Mouse (Mus musculus) myocyte (in vitro differentiated cells): Measurements from ENCODE around the gene Tnr. TPM values are rescaled to one million over a fixed set of nuclear protein-coding genes. Genes with fewer than 3 reads are reported as not detected.

ENCODE experiments used
- H3K27me3 ChIP-seq: one replicate; pipeline ENCODE4 v1.6.1; 2011; ENCODE audit not compliant: control insufficient read depth, insufficient read depth, insufficient read length
- H3K36me3 ChIP-seq: one replicate; pipeline ENCODE4 v1.6.1; 2011; ENCODE audit not compliant: control insufficient read depth, insufficient read depth
- H3K4me2 ChIP-seq: one replicate; pipeline ENCODE4 v1.6.1; 2011; ENCODE audit warnings: low read depth, control low read depth
- H3K4me3 ChIP-seq: one replicate; pipeline ENCODE4 v1.5.1; 2011; ENCODE audit warnings: mild to moderate bottlenecking, control low read depth, moderate library complexity
- H3K79me2 ChIP-seq: one replicate; pipeline ENCODE4 v1.6.1; 2011; ENCODE audit not compliant: control insufficient read depth, insufficient read depth
- H3ac ChIP-seq: one replicate; pipeline ENCODE4 v1.6.1; 2011; ENCODE audit not compliant: control insufficient read depth, insufficient read length
- CEBPB ChIP-seq: IDR thresholded peaks from 2 replicates; pipeline ENCODE4 v1.6.1; 2011; ENCODE audit warnings: mild to moderate bottlenecking, moderate library complexity; ENCODE audit not compliant: poor library complexity, insufficient read depth, severe bottlenecking
- E2F4 ChIP-seq: IDR thresholded peaks from one replicate; pipeline ENCODE4 v1.6.1; 2011; ENCODE audit warnings: mild to moderate bottlenecking, control low read depth, moderate library complexity; ENCODE audit not compliant: insufficient read depth
- MAX ChIP-seq: IDR thresholded peaks from one replicate; pipeline ENCODE4 v1.6.1; 2011; ENCODE audit warnings: low read depth, mild to moderate bottlenecking, control low read depth
- MYOD1 ChIP-seq, 3 experiments: IDR thresholded peaks; one replicate each; pipeline ENCODE4 v1.6.1; 2011; ENCODE audit warnings: control low read depth in 2 of 3, low read depth in 2 of 3, mild to moderate bottlenecking in 2 of 3, moderate library complexity in 1 of 3; ENCODE audit not compliant: insufficient read length in 2 of 3, control insufficient read depth in 1 of 3
- MYOG ChIP-seq, 3 experiments: IDR thresholded peaks; one replicate each; pipeline ENCODE4 v1.6.1; 2011; ENCODE audit warnings: control low read depth in 2 of 3, low read depth in 2 of 3, mild to moderate bottlenecking in 2 of 3; ENCODE audit not compliant: insufficient read length in 2 of 3, control insufficient read depth in 1 of 3, insufficient read depth in 1 of 3
- POLR2A ChIP-seq: IDR thresholded peaks from one replicate; pipeline ENCODE4 v1.6.1; 2011; ENCODE audit warnings: low read depth, mild to moderate bottlenecking, control low read depth, moderate library complexity; ENCODE audit not compliant: insufficient read length
- POLR2AphosphoS2 ChIP-seq: IDR thresholded peaks from one replicate; pipeline ENCODE4 v1.6.1; 2011; ENCODE audit warnings: low read depth, control low read depth; ENCODE audit not compliant: insufficient read length
- REST ChIP-seq: IDR thresholded peaks from one replicate; pipeline ENCODE4 v1.6.1; 2011; ENCODE audit warnings: mild to moderate bottlenecking, control low read depth, moderate library complexity; ENCODE audit not compliant: insufficient read depth, insufficient read length
- SRF ChIP-seq: IDR thresholded peaks from one replicate; pipeline ENCODE4 v1.6.1; 2011; ENCODE audit warnings: low read depth; ENCODE audit not compliant: control insufficient read depth, insufficient read length
- TCF12 ChIP-seq: IDR thresholded peaks from one replicate; pipeline ENCODE4 v1.6.1; 2011; ENCODE audit warnings: mild to moderate bottlenecking, control low read depth; ENCODE audit not compliant: poor library complexity, insufficient read depth, severe bottlenecking
- TCF3 ChIP-seq: IDR thresholded peaks from one replicate; pipeline ENCODE4 v1.6.1; 2011; ENCODE audit warnings: low read depth, control low read depth; ENCODE audit not compliant: insufficient read length
- USF1 ChIP-seq: IDR thresholded peaks from one replicate; pipeline ENCODE4 v1.6.1; 2011; ENCODE audit warnings: low read depth, mild to moderate bottlenecking, control low read depth, moderate library complexity
- polyA plus RNA-seq: library from polyadenylated mRNA; unstranded; fragments of >200 nt; fragmentation: generic; extraction: Trizol; gene quantifications from one replicate; pipeline ENCODE4 v1.2.1, GENCODE M21; 2012; ENCODE audit warnings: missing spikeins

The Tnr gene
- polyA plus RNA-seq, 1 experiment, result 0.02 TPM

DNA sequence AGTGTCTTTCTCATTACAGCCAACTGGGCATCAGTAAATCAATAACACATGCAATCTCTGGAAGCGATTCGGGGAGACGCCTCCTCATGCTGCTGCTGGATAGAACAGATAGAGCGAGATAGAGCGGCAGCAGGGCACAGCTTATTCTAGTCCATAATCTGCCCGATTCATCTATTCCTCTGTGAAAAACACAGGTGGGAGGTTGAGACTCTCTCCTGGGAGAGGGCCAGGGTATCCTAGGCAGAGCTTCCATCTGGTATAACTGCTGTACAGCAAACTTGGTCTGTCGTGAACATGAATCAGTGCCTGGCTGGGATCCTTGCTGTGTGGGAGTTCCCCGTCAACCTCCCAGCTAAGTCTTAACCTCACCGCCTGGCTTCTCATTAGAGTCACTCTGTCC is 193.4 kb downstream of the Tnr start:
- TF ChIP-seq MYOG (IDR thresholded peaks at IDR 0.05; ENCODE audit: control insufficient read depth in 1 of 3, insufficient read depth in 1 of 3, insufficient read length in 2 of 3, low read depth in 2 of 3) (no peak), MYOD1 (IDR thresholded peaks at IDR 0.05; ENCODE audit: control insufficient read depth in 1 of 3, insufficient read length in 2 of 3, low read depth in 2 of 3) (no peak), POLR2A (no peak), MAX (no peak), POLR2AphosphoS2 (no peak), SRF (no peak), TCF3 (no peak), REST (no peak), TCF12 (no peak), USF1 (no peak), E2F4 (no peak), CEBPB (no peak)

DNA sequence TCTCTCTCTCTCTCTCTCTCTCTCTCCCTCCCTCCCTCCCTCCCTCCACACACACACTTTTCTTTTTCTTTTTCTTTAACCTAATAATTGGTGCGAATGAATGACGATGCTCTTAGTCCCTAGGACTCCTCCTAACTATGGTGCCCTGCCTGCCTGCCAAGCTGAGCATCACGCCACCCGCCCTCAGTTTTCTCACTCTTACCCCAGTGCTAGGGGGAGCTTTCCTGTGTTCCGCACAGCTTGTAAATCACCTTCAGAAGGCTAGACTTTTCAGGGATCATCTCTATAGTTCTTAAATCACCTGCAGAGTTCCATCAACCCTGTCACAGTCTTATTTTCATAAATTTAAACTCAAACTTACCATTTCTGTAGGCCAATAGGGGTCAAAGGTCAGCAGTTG is 200.2 kb downstream of the Tnr start:
- Histone ChIP-seq H3K36me3 (no peaks in the 10 kb centered on the region), H3K4me3 (no peak overlapping the region), H3K4me2 (no peak overlapping the region), H3K79me2 (no peaks in the 10 kb centered on the region), H3K27me3 (no peaks in the 10 kb centered on the region), H3ac (no peak overlapping the region)
- no peak for TF ChIP-seq SRF
- TF ChIP-seq POLR2A, result no peak
- no peak for TF ChIP-seq REST
- TF ChIP-seq POLR2AphosphoS2, result no peak
- TF ChIP-seq MAX, result no peak
- no peak for TF ChIP-seq USF1
- no peak for TF ChIP-seq TCF12
- TF ChIP-seq E2F4, result no peak
- no peak for TF ChIP-seq MYOG (IDR thresholded peaks at IDR 0.05; ENCODE audit: control insufficient read depth in 1 of 3, insufficient read depth in 1 of 3, insufficient read length in 2 of 3, low read depth in 2 of 3)
- no peak for TF ChIP-seq MYOD1 (IDR thresholded peaks at IDR 0.05; ENCODE audit: control insufficient read depth in 1 of 3, insufficient read length in 2 of 3, low read depth in 2 of 3)
- no peak for TF ChIP-seq TCF3

More for the DNA sequence above, 193.4 kb downstream of the Tnr start:
- Histone ChIP-seq H3ac (no peak overlapping the region), H3K4me3 (no peak overlapping the region), H3K79me2 (no peaks in the 10 kb centered on the region), H3K27me3 (no peaks in the 10 kb centered on the region), H3K36me3 (no peaks in the 10 kb centered on the region), H3K4me2 (no peak overlapping the region)

DNA sequence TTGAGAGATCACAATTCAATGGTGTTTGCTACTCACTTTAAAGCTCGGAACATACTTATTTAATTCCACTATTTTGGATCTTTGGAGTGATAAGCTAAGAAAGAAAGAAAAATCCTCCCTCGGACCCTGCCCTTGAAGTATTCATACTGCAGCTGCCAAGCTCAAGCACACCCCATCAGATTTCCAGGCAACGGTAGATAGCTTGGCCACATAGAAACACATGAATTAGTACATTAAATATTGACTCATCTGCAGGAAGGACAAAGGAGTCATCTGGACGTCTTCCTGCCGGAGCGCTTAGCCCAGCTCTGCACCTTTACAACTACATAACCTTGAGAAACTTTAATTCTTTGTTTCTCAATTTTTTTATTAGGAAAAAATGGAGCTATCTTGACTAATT is 205.7 kb downstream of the Tnr start:
- no peak overlapping the region for H3K4me2 ChIP-seq
- H3ac ChIP-seq, result no peak overlapping the region
- no peak for TF ChIP-seq CEBPB
- H3K79me2 ChIP-seq, result no peaks in the 10 kb centered on the region
- H3K4me3 ChIP-seq, result no peak overlapping the region
- no peaks in the 10 kb centered on the region for H3K27me3 ChIP-seq
- H3K36me3 ChIP-seq, result no peaks in the 10 kb centered on the region

- no peaks in the 10 kb centered on the region for H3K27me3 ChIP-seq
- no peak overlapping the region for H3ac ChIP-seq
- H3K36me3 ChIP-seq, result no peaks in the 10 kb centered on the region
- no peak overlapping the region for H3K4me3 ChIP-seq
- TF ChIP-seq POLR2AphosphoS2 (no peak), MYOG (IDR thresholded peaks at IDR 0.05; ENCODE audit: control insufficient read depth in 1 of 3, insufficient read depth in 1 of 3, insufficient read length in 2 of 3, low read depth in 2 of 3) (no peak), SRF (no peak), MYOD1 (IDR thresholded peaks at IDR 0.05; ENCODE audit: control insufficient read depth in 1 of 3, insufficient read length in 2 of 3, low read depth in 2 of 3) (no peak), CEBPB (no peak), E2F4 (no peak), REST (no peak), TCF12 (no peak), USF1 (no peak), TCF3 (no peak), MAX (no peak), POLR2A (no peak)
- H3K79me2 ChIP-seq, result no peaks in the 10 kb centered on the region
- no peak overlapping the region for H3K4me2 ChIP-seq
These were observed 207.3 kb downstream of the Tnr start for GRCm38 (mm10) chr1:159730826-159731225.

DNA sequence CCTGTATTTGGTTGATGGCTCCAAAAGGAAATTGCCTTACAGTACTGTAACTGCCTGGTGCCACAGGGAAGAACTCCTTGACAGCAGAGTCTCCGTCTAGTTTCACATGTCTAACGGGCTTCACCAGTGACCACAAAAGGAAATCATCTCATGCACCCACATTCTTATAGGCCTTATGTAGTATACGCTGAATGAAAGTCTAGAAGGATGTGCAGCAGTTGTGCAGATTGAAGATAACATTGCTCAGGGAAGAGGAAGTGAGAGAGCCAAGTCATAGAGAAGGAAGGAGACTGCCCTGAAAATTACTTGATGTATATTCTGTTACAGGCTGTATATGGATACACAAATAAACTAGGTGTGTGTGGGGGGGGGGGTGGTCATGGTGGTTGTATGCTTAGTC is 211.5 kb downstream of the Tnr start:
- Histone ChIP-seq H3K79me2 (no peaks in the 10 kb centered on the region), H3K36me3 (no peaks in the 10 kb centered on the region), H3K4me3 (no peak overlapping the region), H3K27me3 (no peaks in the 10 kb centered on the region), H3ac (no peak overlapping the region), H3K4me2 (no peak overlapping the region)
- TF ChIP-seq CEBPB, result no peak
- no peak for TF ChIP-seq TCF3
- no peak for TF ChIP-seq MYOG (IDR thresholded peaks at IDR 0.05; ENCODE audit: control insufficient read depth in 1 of 3, insufficient read depth in 1 of 3, insufficient read length in 2 of 3, low read depth in 2 of 3)
- TF ChIP-seq E2F4, result no peak
- TF ChIP-seq TCF12, result no peak
- no peak for TF ChIP-seq MYOD1 (IDR thresholded peaks at IDR 0.05; ENCODE audit: control insufficient read depth in 1 of 3, insufficient read length in 2 of 3, low read depth in 2 of 3)
- TF ChIP-seq USF1, result no peak
- no peak for TF ChIP-seq POLR2AphosphoS2
- TF ChIP-seq MAX, result no peak
- no peak for TF ChIP-seq REST
- TF ChIP-seq SRF, result no peak
- no peak for TF ChIP-seq POLR2A
